Mouse (Mus musculus) liver, embryonic 14.5 days (tissue): Measurements from ENCODE around the gene Stard3. TPM values are rescaled to one million over a fixed set of nuclear protein-coding genes. Genes with fewer than 3 reads are reported as not detected.
A peak's percentile ranks its signal among the peaks of the same experiment; 100 is the strongest.

Source experiments
- ATAC-seq: fragments of 200-750 bp; cut with Nextera tagmentation; 2 replicates; pipeline ENCODE4 v1.8.0; 2017; ENCODE audit warnings: moderate number of reproducible peaks, mild to moderate bottlenecking, moderate library complexity; ENCODE audit not compliant: insufficient read depth
- DNase-seq, 3 experiments: peaks; one replicate each; pipeline ENCODE4 v3.0.0-alpha.2; 2012 to 2013; ENCODE audit warnings: low read depth in 3 of 3, low spot score in 3 of 3
- H3K27ac ChIP-seq: fragments of 300-500 bp; sonication (generic); 2 replicates; pipeline ENCODE4 v1.5.1; 2014; ENCODE audit warnings: moderate library complexity, mild to moderate bottlenecking, control low read depth, inconsistent platforms
- H3K27me3 ChIP-seq: fragments of 300-500 bp; sonication (generic); 2 replicates; pipeline ENCODE4 v1.6.1; 2014; ENCODE audit warnings: mild to moderate bottlenecking, low read length, moderate library complexity; ENCODE audit not compliant: control insufficient read depth, insufficient read depth
- H3K36me3 ChIP-seq: fragments of 300-500 bp; sonication (generic); replicated peaks from 2 replicates; pipeline ENCODE4 v1.6.1; 2014; ENCODE audit warnings: low read depth; ENCODE audit not compliant: control insufficient read depth, insufficient read depth
- H3K4me1 ChIP-seq, 2 experiments: fragments of 200-500 bp in 1 of 2; fragments of 300-500 bp in 1 of 2; sonication (generic) in 1 of 2; replicated peaks; 2 replicates each; pipeline ENCODE4 v1.6.1; 2012 to 2014; ENCODE audit warnings: antibody characterized with exemption in 1 of 2, inconsistent platforms in 1 of 2, low read length in 1 of 2; ENCODE audit not compliant: control insufficient read depth in 2 of 2, insufficient read depth in 2 of 2
- H3K4me2 ChIP-seq: fragments of 300-500 bp; sonication (generic); 2 replicates; pipeline ENCODE4 v1.6.1; 2014; ENCODE audit warnings: low read depth, mild to moderate bottlenecking, control low read depth, moderate library complexity
- H3K4me3 ChIP-seq, 2 experiments: fragments of 200-500 bp in 1 of 2; fragments of 300-500 bp in 1 of 2; sonication (generic) in 1 of 2; 2 replicates each; pipeline ENCODE4 v1.5.1; 2012 to 2014; ENCODE audit warnings: low read depth in 2 of 2, low read length in 2 of 2, mild to moderate bottlenecking in 2 of 2, control low read depth in 1 of 2, inconsistent platforms in 1 of 2, moderate library complexity in 1 of 2; ENCODE audit not compliant: insufficient read depth in 1 of 2
- H3K9ac ChIP-seq: fragments of 300-500 bp; sonication (generic); replicated peaks from 2 replicates; pipeline ENCODE4 v1.6.1; 2014; ENCODE audit warnings: mild to moderate bottlenecking, control low read depth, moderate library complexity
- H3K9me3 ChIP-seq: fragments of 300-500 bp; sonication (generic); 2 replicates; pipeline ENCODE4 v1.6.1; 2016; ENCODE audit warnings: low read length, mixed read lengths; ENCODE audit not compliant: control insufficient read depth
- CTCF ChIP-seq: IDR thresholded peaks from 2 replicates; pipeline ENCODE4 v1.5.1; 2016; ENCODE audit warnings: antibody characterized with exemption, low read depth, control low read depth
- EP300 ChIP-seq: IDR thresholded peaks from 2 replicates; pipeline ENCODE4 v1.6.1; 2016; ENCODE audit warnings: antibody characterized with exemption, low read depth
- WGBS: fragments of 180-500 bp; shearing (Covaris S2); extraction: QIAGEN DNeasy Blood & Tissue Kit; methylation state at CpG from one replicate; pipeline ENCODE4 v1.1.7; 2014; ENCODE audit not compliant: insufficient replicate concordance; 5-methylcytosine and 5-hydroxymethylcytosine counted together
- polyA plus RNA-seq, 2 experiments: library from polyadenylated mRNA; depleted of rRNA in 1 of 2; stranded (reverse) in 1 of 2; unstranded in 1 of 2; fragments of >200 nt; fragmentation: Nextera tagmentation in 1 of 2; extraction: Ambion mirVana in 1 of 2; gene quantifications; 2 replicates each; pipeline versions ENCODE4 v1.2.1 to v1.2.3; 2012 to 2014

The Stard3 gene
- polyA plus RNA-seq, 2 experiments: 11.6 to 16.8 TPM

DNA sequence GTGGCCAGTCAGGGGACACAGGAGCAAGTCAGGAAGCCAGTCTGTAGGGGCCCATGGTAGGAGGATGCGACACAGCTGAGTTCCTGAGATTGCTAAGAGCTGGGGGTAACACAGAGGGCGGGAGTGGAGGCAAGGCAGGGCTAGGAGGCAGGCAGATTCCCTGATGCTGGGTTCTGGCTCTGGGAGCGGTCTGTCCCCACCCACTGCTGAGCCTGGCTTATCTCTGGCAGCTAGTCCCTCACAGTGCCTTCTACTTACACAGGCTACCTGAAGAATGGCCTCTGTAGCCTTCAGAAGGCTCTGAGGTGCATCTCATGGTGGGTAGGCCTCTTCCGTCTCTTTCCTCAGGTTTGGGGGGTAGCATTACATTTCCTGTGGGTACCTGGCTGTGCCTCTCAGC lies 34.5 kb downstream of the Stard3 start:
- H3K27me3 ChIP-seq: no peaks in the 10 kb centered on the region; the same call in 1 of the 2 replicates
- no peak overlapping the region for H3K4me3 ChIP-seq
- TF ChIP-seq CTCF (no peak), EP300 (no peak)
- DNase-seq (peak; percentile 51 to 62 (median 52)), ATAC-seq (peak; percentile 81)
- H3K9me3 ChIP-seq: no peaks in the 10 kb centered on the region
- H3K36me3 ChIP-seq: no peaks in the 10 kb centered on the region
- H3K27ac ChIP-seq: peak overlapping the region; percentile 70
- WGBS: 4% methylated on average over 4 of the region's 4 CpGs
- peaks cover 31 to 35% of the 10 kb centered on the region in 2 experiments for H3K4me1 ChIP-seq
- H3K4me2 ChIP-seq: peak overlapping the region; percentile 46
- H3K9ac ChIP-seq: peak overlapping the region; percentile 28

DNA sequence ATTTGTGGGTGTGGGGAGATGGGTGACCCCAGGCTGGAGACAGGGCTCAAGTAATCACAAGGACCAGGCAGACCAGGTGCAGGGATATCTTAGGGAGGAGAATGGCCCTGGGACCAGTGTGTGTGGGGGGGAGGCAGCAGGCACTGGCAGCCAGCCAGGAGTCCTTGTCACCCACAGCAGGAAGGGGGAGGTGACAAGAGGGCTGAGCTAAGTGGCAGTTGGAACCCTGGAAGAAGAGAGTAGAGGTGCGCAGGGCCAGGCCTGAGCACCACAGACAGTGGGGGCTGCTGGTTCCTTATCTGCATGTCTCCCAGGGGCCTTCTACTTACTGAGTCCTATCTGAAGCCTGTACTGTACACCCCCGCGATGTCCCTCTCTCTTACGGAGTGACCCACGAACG lies 35.1 kb downstream of the Stard3 start:
- WGBS: 13% methylated on average over 6 of the region's 6 CpGs
- Histone ChIP-seq H3K27me3 (no peaks in the 10 kb centered on the region; the same call in 1 of the 2 replicates), H3K4me1 (peaks cover 31 to 35% of the 10 kb centered on the region in 2 experiments), H3K9me3 (no peaks in the 10 kb centered on the region), H3K9ac (peak overlapping the region; percentile 28), H3K4me2 (peak overlapping the region; percentile 46), H3K27ac (peak overlapping the region; percentile 70), H3K4me3 (no peak overlapping the region), H3K36me3 (no peaks in the 10 kb centered on the region)
- DNase-seq (peak; percentile 41 to 56 (median 44)), ATAC-seq (peak; percentile 74)
- TF ChIP-seq EP300 (peak; percentile 32; the same call in 1 of the 2 replicates), CTCF (no peak)

DNA sequence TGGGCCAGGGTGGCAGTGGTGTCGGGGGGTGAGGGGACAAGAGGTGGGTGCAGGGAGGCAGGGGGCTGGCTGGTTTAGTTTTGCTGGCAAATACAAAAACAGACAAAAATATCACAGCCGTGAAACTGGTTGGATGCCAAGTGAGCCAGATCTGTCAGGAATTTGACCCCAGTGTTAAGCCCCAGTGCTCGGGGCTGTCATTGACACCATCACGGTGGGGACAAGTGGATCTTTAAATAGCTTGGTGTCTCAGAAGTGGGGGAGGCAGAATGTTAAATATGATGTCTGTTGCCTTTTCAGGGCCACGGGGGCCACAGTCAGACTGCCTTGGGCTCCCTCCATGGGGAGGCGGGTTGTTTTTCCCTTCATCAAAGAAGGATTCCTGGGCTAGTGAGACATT lies 36.1 kb downstream of the Stard3 start:
- no peak overlapping the region for H3K9ac ChIP-seq
- H3K4me1 ChIP-seq: peaks cover 31 to 35% of the 10 kb centered on the region in 2 experiments
- no peak overlapping the region for H3K4me2 ChIP-seq
- H3K4me3 ChIP-seq: no peak overlapping the region
- H3K27me3 ChIP-seq: no peaks in the 10 kb centered on the region
- ATAC-seq: no peak
- no peak for TF ChIP-seq EP300
- TF ChIP-seq CTCF: no peak
- H3K9me3 ChIP-seq: no peaks in the 10 kb centered on the region
- no peaks in the 10 kb centered on the region for H3K36me3 ChIP-seq
- DNase-seq: no peak
- peak overlapping the region; percentile 70 for H3K27ac ChIP-seq
- WGBS: 57% methylated on average over 6 of the region's 6 CpGs

DNA sequence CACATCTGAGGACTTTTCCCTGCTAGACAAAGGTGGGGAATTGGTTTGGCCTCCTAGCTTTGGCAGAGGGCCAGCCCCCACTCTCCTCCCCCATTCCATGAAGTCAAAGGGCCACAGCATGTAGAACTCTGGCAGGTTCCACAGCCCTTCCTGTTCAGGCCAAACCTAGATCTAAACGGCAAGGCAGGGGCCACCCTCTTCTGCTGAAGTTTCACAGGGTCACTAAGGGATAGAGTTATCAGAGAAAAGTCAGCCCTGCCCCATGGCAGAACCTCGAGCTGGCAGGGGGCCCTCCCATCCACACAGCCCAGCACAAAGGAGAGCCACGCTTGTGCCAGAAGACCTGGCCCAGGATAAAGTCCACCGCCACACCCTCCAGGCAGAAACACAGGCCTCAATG lies 36.9 kb downstream of the Stard3 start:
- Histone ChIP-seq H3K9me3 (no peaks in the 10 kb centered on the region), H3K27ac (peak overlapping the region; percentile 65), H3K36me3 (no peaks in the 10 kb centered on the region), H3K4me3 (no peak overlapping the region), H3K4me2 (0 out of 2 replicates have a peak overlapping the region, but pooled peaks have one; percentile 18), H3K27me3 (no peaks in the 10 kb centered on the region), H3K9ac (peak overlapping the region; percentile 2), H3K4me1 (peaks cover 34 to 35% of the 10 kb centered on the region in 2 experiments)
- 11% methylated on average over 4 of the region's 4 CpGs for WGBS
- ATAC-seq (peak; percentile 38), DNase-seq (peak in 2 of 3 experiments; percentile 14 to 18)
- no peak for TF ChIP-seq CTCF
- TF ChIP-seq EP300: no peak

DNA sequence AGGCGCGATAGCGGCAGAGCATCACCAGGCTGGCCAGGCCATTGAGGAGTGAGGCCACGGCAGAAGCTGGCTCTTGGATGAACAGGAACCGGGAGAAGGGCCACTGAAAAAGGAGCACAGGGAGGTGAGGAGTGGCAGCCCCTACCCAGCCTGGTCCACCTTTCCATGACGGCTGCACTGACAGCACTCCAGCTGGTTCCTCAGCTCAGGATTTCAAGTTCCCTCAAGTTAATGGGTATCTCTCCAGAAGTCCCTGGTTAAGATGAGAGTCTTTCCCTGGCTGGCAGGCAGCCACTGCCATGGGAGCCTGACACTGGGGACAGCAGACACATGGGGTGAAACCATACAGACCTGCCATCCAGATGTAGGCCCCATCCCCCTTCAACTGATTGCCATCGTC lies 39.8 kb downstream of the Stard3 start:
- no peaks in the 10 kb centered on the region for H3K9me3 ChIP-seq
- no peak overlapping the region for H3K9ac ChIP-seq
- DNase-seq (no peak), ATAC-seq (no peak)
- H3K4me2 ChIP-seq: no peak overlapping the region
- no peaks in the 10 kb centered on the region for H3K36me3 ChIP-seq
- TF ChIP-seq CTCF: no peak
- no peak for TF ChIP-seq EP300
- H3K27me3 ChIP-seq: no peaks in the 10 kb centered on the region
- no peak overlapping the region for H3K27ac ChIP-seq
- WGBS: 76% methylated on average over 7 of the region's 7 CpGs
- peaks cover 31 to 37% of the 10 kb centered on the region in 2 experiments for H3K4me1 ChIP-seq
- no peak overlapping the region for H3K4me3 ChIP-seq
